Mouse (Mus musculus) heart, postnatal 0 days (tissue): Measurements from ENCODE around the gene Rassf5.

Experiments
- CTCF ChIP-seq: IDR thresholded peaks from 2 replicates; pipeline ENCODE4 v1.5.1; 2016; ENCODE audit warnings: antibody characterized with exemption, control low read depth, low read depth
- EP300 ChIP-seq: IDR thresholded peaks from 2 replicates; pipeline ENCODE4 v1.6.1; 2016; ENCODE audit warnings: antibody characterized with exemption, low read depth

DNA sequence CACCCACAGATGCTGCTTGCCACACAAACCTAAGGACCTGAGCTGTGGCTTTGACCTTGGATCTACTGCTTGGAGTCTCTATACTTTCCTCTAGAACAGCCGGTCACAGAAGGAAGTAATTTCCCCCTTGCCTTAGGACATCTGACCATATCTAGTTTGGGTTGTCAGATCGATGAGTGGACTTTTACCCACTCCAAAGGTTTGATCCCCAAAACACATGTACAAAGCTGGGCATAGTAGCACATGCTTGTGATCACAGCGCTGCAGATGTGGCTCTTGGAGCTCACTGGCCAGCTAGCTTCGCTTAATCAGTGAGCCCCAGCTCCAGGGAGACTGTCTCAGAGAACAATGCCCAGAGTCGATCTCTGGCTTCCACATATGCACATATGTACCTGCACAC is 37.0 kb downstream of the Rassf5 start:
- TF ChIP-seq CTCF, result no peak
- no peak for TF ChIP-seq EP300
